Mouse (Mus musculus) spleen, adult 2 months (tissue): Measurements from ENCODE around the gene Lzts3.

Experiments used
- CTCF ChIP-seq: fragments of 200-500 bp; IDR thresholded peaks from 2 replicates; pipeline ENCODE4 v1.5.1; 2011; ENCODE audit warnings: mild to moderate bottlenecking, inconsistent platforms; ENCODE audit not compliant: insufficient read depth, insufficient read length, insufficient replicate concordance; ENCODE audit errors: extremely low read depth
- POLR2A ChIP-seq: fragments of 200-500 bp; IDR thresholded peaks from 2 replicates; pipeline ENCODE4 v1.6.1; 2011; ENCODE audit warnings: low read depth, low read length, inconsistent platforms

- TF ChIP-seq CTCF (no peak), POLR2A (no peak)
Observed at GRCm38 (mm10) chr2:130656536-130656935, 13.9 kb upstream of the Lzts3 start.
